Mouse (Mus musculus) naive thymus-derived CD4-positive, alpha-beta T cell, adult 2 months (primary cell): Measurements from ENCODE around the gene Msh2.

Source experiments
- DNase-seq: peaks from one replicate; pipeline ENCODE4 v3.0.0-alpha.2; 2011; ENCODE audit warnings: low read depth

Gene Msh2

GRCm38 (mm10) chr17:87700101-87700500 lies 28.0 kb downstream of the Msh2 start:
- no peak for DNase-seq

GRCm38 (mm10) chr17:87724727-87725126 lies 52.6 kb downstream of the Msh2 start:
- no peak for DNase-seq

- no peak for DNase-seq
These were observed 54.6 kb downstream of the Msh2 start for GRCm38 (mm10) chr17:87726489-87727356.

- no peak for DNase-seq
These were observed 59.8 kb downstream of the Msh2 start for GRCm38 (mm10) chr17:87731962-87732361.

- DNase-seq, result no peak
These were observed 62.3 kb downstream of the Msh2 start for GRCm38 (mm10) chr17:87734471-87734870.

GRCm38 (mm10) chr17:87737144-87737543 lies 65.0 kb downstream of the Msh2 start:
- DNase-seq, result no peak

- no peak for DNase-seq
These were observed 67.7 kb downstream of the Msh2 start for GRCm38 (mm10) chr17:87739835-87740234.

- DNase-seq, result no peak
These were observed 73.1 kb downstream of the Msh2 start for GRCm38 (mm10) chr17:87744985-87745925.

- DNase-seq, result peak; percentile 52
These were observed 74.1 kb downstream of the Msh2 start for GRCm38 (mm10) chr17:87745926-87746888.

GRCm38 (mm10) chr17:87760315-87760714 lies 88.2 kb downstream of the Msh2 start:
- DNase-seq, result no peak

GRCm38 (mm10) chr17:87763146-87763545 lies 91.0 kb downstream of the Msh2 start:
- no peak for DNase-seq

GRCm38 (mm10) chr17:87765031-87765430 lies 92.9 kb downstream of the Msh2 start:
- DNase-seq, result no peak

GRCm38 (mm10) chr17:87766888-87767287 lies 94.8 kb downstream of the Msh2 start:
- DNase-seq, result no peak

- DNase-seq, result no peak
These were observed 98.6 kb downstream of the Msh2 start for GRCm38 (mm10) chr17:87770766-87771165.

GRCm38 (mm10) chr17:87773175-87773574 lies 101.0 kb downstream of the Msh2 start:
- peak; percentile 16 for DNase-seq
